Mouse (Mus musculus) myocyte (in vitro differentiated cells): ENCODE results near the gene Rtl8c.
"Not testable (repeated sequence)": the region's sequence is repeated elsewhere in the genome, so short reads cannot be mapped to it uniquely, and the experiment has no call there.

Experiments
- CEBPB ChIP-seq: IDR thresholded peaks from 2 replicates; pipeline ENCODE4 v1.6.1; 2011; ENCODE audit warnings: mild to moderate bottlenecking, moderate library complexity; ENCODE audit not compliant: poor library complexity, insufficient read depth, severe bottlenecking
- E2F4 ChIP-seq: IDR thresholded peaks from one replicate; pipeline ENCODE4 v1.6.1; 2011; ENCODE audit warnings: mild to moderate bottlenecking, control low read depth, moderate library complexity; ENCODE audit not compliant: insufficient read depth
- POLR2A ChIP-seq: IDR thresholded peaks from one replicate; pipeline ENCODE4 v1.6.1; 2011; ENCODE audit warnings: low read depth, mild to moderate bottlenecking, control low read depth, moderate library complexity; ENCODE audit not compliant: insufficient read length
- REST ChIP-seq: IDR thresholded peaks from one replicate; pipeline ENCODE4 v1.6.1; 2011; ENCODE audit warnings: mild to moderate bottlenecking, control low read depth, moderate library complexity; ENCODE audit not compliant: insufficient read depth, insufficient read length
- TCF12 ChIP-seq: IDR thresholded peaks from one replicate; pipeline ENCODE4 v1.6.1; 2011; ENCODE audit warnings: mild to moderate bottlenecking, control low read depth; ENCODE audit not compliant: poor library complexity, insufficient read depth, severe bottlenecking
- USF1 ChIP-seq: IDR thresholded peaks from one replicate; pipeline ENCODE4 v1.6.1; 2011; ENCODE audit warnings: low read depth, mild to moderate bottlenecking, control low read depth, moderate library complexity

GRCm38 (mm10) chrX:53642604-53642979 lies 34.8 kb downstream of the Rtl8c start:
- not testable (repeated sequence) for TF ChIP-seq POLR2A, CEBPB, REST, TCF12, USF1, E2F4
